Mouse (Mus musculus): ENCODE data around the gene 1700020L24Rik. TPM values are rescaled to one million over a fixed set of nuclear protein-coding genes. Genes with fewer than 3 reads are reported as not detected.

Gene 1700020L24Rik
- total RNA-seq, 2 experiments from 2014 or later, result not detected

- DNase-seq, result peak; percentile 91 to 92
- intact Hi-C loops (cut with DNase I), result loop anchor here (5.0 kb wide), 2 partner anchors 192 to 297 kb away; no protein-coding TSS in a partner anchor
Measured at GRCm38 (mm10) chr11:83440081-83441064, 2.9 kb downstream of the 1700020L24Rik start.

GRCm38 (mm10) chr11:83441235-83441634 lies 3.8 kb downstream of the 1700020L24Rik start:
- intact Hi-C loops (cut with DNase I), result loop anchor here (5.0 kb wide), 2 partner anchors 191 to 296 kb away; no protein-coding TSS in a partner anchor
- DNase-seq, result peak; percentile 77 to 80

GRCm38 (mm10) chr11:83442596-83443267 lies 5.3 kb downstream of the 1700020L24Rik start:
- intact Hi-C loops (cut with DNase I), result loop anchor here (1.0 to 5.0 kb wide), 3 partner anchors 30 to 295 kb away; no protein-coding TSS in a partner anchor
- peak; percentile 80 to 89 for DNase-seq

- no peak for DNase-seq
- intact Hi-C loops (cut with DNase I), result loop anchor here (1.0 to 5.0 kb wide), 3 partner anchors 28 to 293 kb away; no protein-coding TSS in a partner anchor
Measured at GRCm38 (mm10) chr11:83443824-83444223, 6.3 kb downstream of the 1700020L24Rik start.

GRCm38 (mm10) chr11:83445001-83445400 lies 7.5 kb downstream of the 1700020L24Rik start:
- intact Hi-C loops (cut with DNase I), result no loop called here

GRCm38 (mm10) chr11:83447612-83448011 lies 10.1 kb downstream of the 1700020L24Rik start:
- intact Hi-C loops (cut with DNase I), result no loop called here
- DNase-seq, result no peak

More at GRCm38 (mm10) chr11:83445001-83445400, 7.5 kb downstream of the 1700020L24Rik start:
- DNase-seq, result no peak

GRCm38 (mm10) chr11:83448021-83448926 lies 10.8 kb downstream of the 1700020L24Rik start:
- DNase-seq, result peak; percentile 60
- intact Hi-C loops (cut with DNase I), result no loop called here

- peak; percentile 60 to 62 for DNase-seq
- intact Hi-C loops (cut with DNase I), result no loop called here
Measured at GRCm38 (mm10) chr11:83448927-83449236, 11.4 kb downstream of the 1700020L24Rik start.

GRCm38 (mm10) chr11:83449298-83449697 lies 11.8 kb downstream of the 1700020L24Rik start:
- intact Hi-C loops (cut with DNase I), result no loop called here

GRCm38 (mm10) chr11:83450550-83450949 lies 13.1 kb downstream of the 1700020L24Rik start:
- intact Hi-C loops (cut with DNase I), result no loop called here
- no peak for DNase-seq

More at GRCm38 (mm10) chr11:83449298-83449697, 11.8 kb downstream of the 1700020L24Rik start:
- DNase-seq, result no peak

GRCm38 (mm10) chr11:83451281-83451680 lies 13.8 kb downstream of the 1700020L24Rik start:
- no peak for DNase-seq
- intact Hi-C loops (cut with DNase I), result no loop called here

GRCm38 (mm10) chr11:83454548-83454947 lies 17.1 kb downstream of the 1700020L24Rik start:
- DNase-seq, result peak in 1 of 2 experiments; percentile 50
- intact Hi-C loops (cut with DNase I), result no loop called here

- DNase-seq, result no peak
- intact Hi-C loops (cut with DNase I), result no loop called here
Measured at GRCm38 (mm10) chr11:83455608-83456007, 18.1 kb downstream of the 1700020L24Rik start.

- DNase-seq, result no peak
Measured at GRCm38 (mm10) chr11:83457257-83457656, 19.8 kb downstream of the 1700020L24Rik start.

GRCm38 (mm10) chr11:83457912-83458601 lies 20.6 kb downstream of the 1700020L24Rik start:
- DNase-seq, result no peak
- intact Hi-C loops (cut with DNase I), result no loop called here

More at GRCm38 (mm10) chr11:83457257-83457656, 19.8 kb downstream of the 1700020L24Rik start:
- intact Hi-C loops (cut with DNase I), result no loop called here

- intact Hi-C loops (cut with DNase I), result no loop called here
- no peak for DNase-seq
Measured at GRCm38 (mm10) chr11:83461462-83462027, 24.1 kb downstream of the 1700020L24Rik start.

- intact Hi-C loops (cut with DNase I), result no loop called here
- peak; percentile 79 to 81 for DNase-seq
Measured at GRCm38 (mm10) chr11:83462711-83463244, 25.3 kb downstream of the 1700020L24Rik start, which contains the start of gene Mmp28. Gene Mmp28, minus strand, starts transcription at chr11:83463071.

- peak; percentile 56 to 73 for DNase-seq
- intact Hi-C loops (cut with DNase I), result no loop called here
Measured at GRCm38 (mm10) chr11:83465976-83466375, 28.5 kb downstream of the 1700020L24Rik start.

All from heart, postnatal 14 days (tissue).